Mouse (Mus musculus) adrenal gland, adult 18-20 months (tissue): ENCODE results near the gene Galnt10. TPM values are rescaled to one million over a fixed set of nuclear protein-coding genes. Genes with fewer than 3 reads are reported as not detected.
A peak's percentile ranks its signal among the peaks of the same experiment; 100 is the strongest.

Source experiments
- DNase-seq, 2 experiments: peaks; one replicate each; pipeline ENCODE4 v3.0.0; 2021 to 2022; ENCODE audit warnings: low spot score in 2 of 2
- total RNA-seq, 2 experiments: library from RNA; stranded (reverse); gene quantifications; 1 replicate in 1 of 2; 2 replicates in 1 of 2; pipeline ENCODE4 v1.2.3; 2021

The Galnt10 gene
- total RNA-seq, 2 experiments from 2014 or later, result 32.0 to 57.3 TPM

GRCm38 (mm10) chr11:57718081-57718480 lies 72.8 kb downstream of the Galnt10 start:
- DNase-seq, result no peak

GRCm38 (mm10) chr11:57719631-57720030 lies 74.4 kb downstream of the Galnt10 start:
- peak in 1 of 2 experiments; percentile 11 for DNase-seq

GRCm38 (mm10) chr11:57720076-57720475 lies 74.8 kb downstream of the Galnt10 start:
- no peak for DNase-seq

GRCm38 (mm10) chr11:57724791-57725463 lies 79.7 kb downstream of the Galnt10 start:
- peak; percentile 39 to 42 for DNase-seq

GRCm38 (mm10) chr11:57725926-57726325 lies 80.7 kb downstream of the Galnt10 start:
- no peak for DNase-seq

GRCm38 (mm10) chr11:57727303-57727969 lies 82.2 kb downstream of the Galnt10 start:
- DNase-seq, result no peak

GRCm38 (mm10) chr11:57732410-57733281 lies 87.4 kb downstream of the Galnt10 start:
- DNase-seq, result no peak

- DNase-seq, result peak; percentile 42 to 45
Observed at GRCm38 (mm10) chr11:57747294-57748080, 102.2 kb downstream of the Galnt10 start.

GRCm38 (mm10) chr11:57753538-57754203 lies 108.4 kb downstream of the Galnt10 start:
- no peak for DNase-seq

- DNase-seq, result no peak
Observed at GRCm38 (mm10) chr11:57758621-57759020, 113.4 kb downstream of the Galnt10 start.

- no peak for DNase-seq
Observed at GRCm38 (mm10) chr11:57760509-57761058, 115.3 kb downstream of the Galnt10 start.

- DNase-seq, result no peak
Observed at GRCm38 (mm10) chr11:57761347-57761746, 116.1 kb downstream of the Galnt10 start.

- DNase-seq, result no peak
Observed at GRCm38 (mm10) chr11:57764124-57764523, 118.9 kb downstream of the Galnt10 start.

- no peak for DNase-seq
Observed at GRCm38 (mm10) chr11:57766617-57767016, 121.4 kb downstream of the Galnt10 start.

GRCm38 (mm10) chr11:57767171-57767570 lies 121.9 kb downstream of the Galnt10 start:
- DNase-seq, result no peak

GRCm38 (mm10) chr11:57770776-57771175 lies 125.5 kb downstream of the Galnt10 start:
- no peak for DNase-seq

GRCm38 (mm10) chr11:57771676-57772075 lies 126.4 kb downstream of the Galnt10 start:
- DNase-seq, result no peak

- DNase-seq, result no peak
Observed at GRCm38 (mm10) chr11:57773479-57773878, 128.2 kb downstream of the Galnt10 start.

GRCm38 (mm10) chr11:57773936-57774335 lies 128.7 kb downstream of the Galnt10 start:
- no peak for DNase-seq

GRCm38 (mm10) chr11:57775868-57776267 lies 130.6 kb downstream of the Galnt10 start:
- no peak for DNase-seq
